In the genomic region with DNA sequence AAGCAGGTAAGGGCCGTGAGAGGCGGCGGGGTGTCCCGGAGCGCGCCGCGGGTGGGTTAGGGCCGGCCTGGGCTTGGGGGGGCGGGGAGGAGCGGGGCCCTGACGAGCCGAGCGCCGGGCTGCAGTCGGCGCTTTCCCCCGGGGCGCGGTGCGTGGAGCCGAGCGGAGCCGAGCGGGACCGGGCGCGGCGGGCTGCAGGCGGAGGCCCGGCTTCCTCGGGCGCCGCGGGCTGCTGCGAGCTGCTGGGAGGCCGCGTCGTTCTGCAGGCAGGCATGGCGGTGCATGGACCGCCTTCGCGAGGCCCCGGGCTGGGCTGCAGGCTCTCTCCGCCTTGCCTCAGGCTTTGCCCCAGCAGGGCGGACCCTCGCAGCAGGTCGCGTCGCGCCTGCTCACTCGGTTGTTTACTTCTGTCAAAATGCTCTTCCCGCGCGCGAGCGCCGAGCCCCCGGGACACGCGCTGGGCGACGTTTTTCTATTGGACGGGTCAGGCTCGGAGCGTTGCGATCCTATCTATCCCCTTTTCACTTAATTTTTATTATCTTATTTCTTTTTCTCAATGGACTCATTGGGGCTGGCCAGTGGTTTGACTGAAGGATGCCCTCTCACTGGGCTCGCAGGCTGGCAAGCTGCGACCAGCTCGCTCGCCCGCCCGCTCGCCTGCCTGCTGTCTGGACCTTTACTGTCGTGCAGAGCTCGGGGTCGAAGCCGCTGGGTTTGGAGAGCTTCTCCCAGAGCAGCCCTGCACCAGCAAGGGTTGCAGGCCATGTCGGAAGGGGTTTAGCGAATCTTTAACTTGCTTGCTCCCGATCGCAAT, we compare ENCODE assay signal across 8 mouse cellular contexts. TPM values are rescaled to one million over a fixed set of nuclear protein-coding genes. Genes with fewer than 3 reads are reported as not detected.
DNase-seq lines count a peak whose midpoint lies in the region; ATAC-seq and TF ChIP-seq lines count a peak whose summit lies in the region.

No protein-coding gene starts in this region.

- H3K36me3 ChIP-seq in forebrain, embryonic 15.5 days = peaks cover 6% of the 10 kb centered on the region; the same call in 1 of the 2 replicates
- 0 out of 2 replicates have a peak, but pooled peaks cover 2% of the 10 kb centered on the region for H3K36me3 ChIP-seq in hindbrain, embryonic 11.5 days (ENCODE audit: control insufficient read depth, insufficient read depth, low read length)

- no peaks in the 10 kb centered on the region for H3K9me3 ChIP-seq in forebrain, embryonic 15.5 days
- H3K9me3 ChIP-seq in hindbrain, embryonic 11.5 days (ENCODE audit: control insufficient read depth, low read length) = no peaks in the 10 kb centered on the region

- H3K27me3 ChIP-seq in cerebellum, adult 2 months (ENCODE audit: control insufficient read depth, insufficient read depth, low read length) = no peaks in the 10 kb centered on the region
- H3K27me3 ChIP-seq in forebrain, embryonic 15.5 days = no peaks in the 10 kb centered on the region
- H3K27me3 ChIP-seq in hindbrain, embryonic 11.5 days (ENCODE audit: control insufficient read depth, insufficient read depth, low read length) = no peaks in the 10 kb centered on the region

- peak overlapping the region; percentile 95 for H3K9ac ChIP-seq in forebrain, embryonic 15.5 days (replicated peaks)
- H3K9ac ChIP-seq in hindbrain, embryonic 11.5 days (ENCODE audit: low read depth, low read length) = peak overlapping the region; percentile 94

- peak; percentile 76 for ATAC-seq in forebrain, embryonic 15.5 days (replicated peaks)
- ATAC-seq in hindbrain, embryonic 11.5 days (ENCODE audit: low FRiP score) = peak; percentile 71

- peak overlapping the region; percentile 83 for H3K4me3 ChIP-seq in cerebellum, adult 2 months (replicated peaks; ENCODE audit: insufficient read depth, low read depth, low read length)
- peak overlapping the region; percentile 94 for H3K4me3 ChIP-seq in forebrain, embryonic 15.5 days
- H3K4me3 ChIP-seq in hindbrain, embryonic 11.5 days (ENCODE audit: low read depth, low read length) = peak overlapping the region; percentile 99

- peak; percentile 65 for DNase-seq in T-cell, adult 2 months (ENCODE audit: low spot score)
- DNase-seq in cerebellum, adult 2 months = peak; percentile 67 to 75
- peak; percentile 64 for DNase-seq in hindbrain, embryonic 11.5 days (ENCODE audit: low spot score)
- peak; percentile 68 to 70 for DNase-seq in layer of hippocampus, postnatal 36 days
- DNase-seq in lung, postnatal 25 days (ENCODE audit: low spot score) = peak; percentile 57
- peak; percentile 68 for DNase-seq in retina, postnatal 1 day
- peak; percentile 50 for DNase-seq in urinary bladder, postnatal 25 days (ENCODE audit: low spot score)

- peaks cover 6% of the 10 kb centered on the region; the same call in 1 of the 2 replicates for H3K4me1 ChIP-seq in cerebellum, adult 2 months (ENCODE audit: control insufficient read depth, insufficient read depth, low read length)
- H3K4me1 ChIP-seq in forebrain, embryonic 15.5 days = peaks cover 21% of the 10 kb centered on the region
- H3K4me1 ChIP-seq in hindbrain, embryonic 11.5 days (replicated peaks; ENCODE audit: control insufficient read depth, insufficient read depth, low read length) = 0 out of 2 replicates have a peak, but pooled peaks cover 3% of the 10 kb centered on the region

- under 1% methylated on average over 80 of the region's 82 CpGs for WGBS in cerebellum, adult 2 months
- under 1% methylated on average over 75 of the region's 82 CpGs for WGBS in forebrain, embryonic 15.5 days
- WGBS in hindbrain, embryonic 11.5 days = under 1% methylated on average over 74 of the region's 82 CpGs

- no peak for TF ChIP-seq POLR2A in cerebellum, adult 2 months (IDR thresholded peaks at IDR 0.05; ENCODE audit: borderline replicate concordance, insufficient read depth, low read length)

- no peak for TF ChIP-seq CTCF in cerebellum, adult 2 months (IDR thresholded peaks at IDR 0.05; ENCODE audit: borderline replicate concordance, insufficient read depth, low read depth, low read length)

- peak overlapping the region; percentile 90 for H3K4me2 ChIP-seq in forebrain, embryonic 15.5 days (replicated peaks)
- peak overlapping the region; percentile 92 for H3K4me2 ChIP-seq in hindbrain, embryonic 11.5 days (replicated peaks; ENCODE audit: low read depth, low read length)

- H3K27ac ChIP-seq in cerebellum, adult 2 months (ENCODE audit: insufficient read depth, low read length) = peak overlapping the region; percentile 95
- peak overlapping the region; percentile 99 for H3K27ac ChIP-seq in forebrain, embryonic 15.5 days (replicated peaks)
- peak overlapping the region; percentile 97 for H3K27ac ChIP-seq in hindbrain, embryonic 11.5 days (ENCODE audit: low read depth, low read length)

RNA-seq across cellular contexts. Expression of gene Smc3, which starts 0.6 kb away (rescaled TPM):
- polyA plus RNA-seq in cerebellum, adult 2 months (2012; rRNA removed) = 32.0 and 32.2 TPM in 2 replicates
- polyA plus RNA-seq in forebrain, embryonic 15.5 days (2015; fragmentation: Nextera tagmentation; extraction: Ambion mirVana) = 72.4 and 73.3 TPM in 2 replicates
- polyA plus RNA-seq in hindbrain, embryonic 11.5 days (2014; fragmentation: Nextera tagmentation; extraction: Ambion mirVana) = 91.1 and 95.3 TPM in 2 replicates
- 10 to 100 TPM; 41.7 to 45.1 TPM for total RNA-seq in layer of hippocampus, postnatal 36 days (2021)

RNA-seq across cellular contexts. Expression of gene Nutf2-ps1, which starts 11.9 kb away (rescaled TPM):
- polyA plus RNA-seq in cerebellum, adult 2 months (2012; rRNA removed) = 17.0 and 17.3 TPM in 2 replicates
- polyA plus RNA-seq in forebrain, embryonic 15.5 days (2015; fragmentation: Nextera tagmentation; extraction: Ambion mirVana) = 274 TPM in 2 replicates
- 484 and 510 TPM in 2 replicates for polyA plus RNA-seq in hindbrain, embryonic 11.5 days (2014; fragmentation: Nextera tagmentation; extraction: Ambion mirVana)
- 10 to 100 TPM; 38.5 to 45.8 TPM for total RNA-seq in layer of hippocampus, postnatal 36 days (2021)

Comparison
In these comparisons a context has a peak if more than half of its experiments do, and no peak if none do; other contexts are left out.
1. Peak in every context shown above with its lines: DNase-seq, ATAC-seq, H3K4me3 ChIP-seq and H3K27ac ChIP-seq.
2. RNA of gene Nutf2-ps1, which starts 11.9 kb away (polyA plus RNA-seq): 484 to 510 TPM in hindbrain, embryonic 11.5 days and 274 TPM in forebrain, embryonic 15.5 days; 17.0 to 17.3 TPM in cerebellum, adult 2 months; every median in the first group is over 10 times any median in the second.